Mouse (Mus musculus) adrenal gland, postnatal 10 days (tissue): ENCODE measurements at regions not wholly inside any gene's neighbourhood (a gene's known extent, or its start where the extent isn't known, plus 50 kb on each side); places are given as distances from the start of the nearest gene placed in this dataset.
A peak's percentile ranks its signal among the peaks of the same experiment; 100 is the strongest.

Experiments used
- DNase-seq: peaks from one replicate; pipeline ENCODE4 v3.0.0; 2021; ENCODE audit warnings: mixed read lengths

DNA sequence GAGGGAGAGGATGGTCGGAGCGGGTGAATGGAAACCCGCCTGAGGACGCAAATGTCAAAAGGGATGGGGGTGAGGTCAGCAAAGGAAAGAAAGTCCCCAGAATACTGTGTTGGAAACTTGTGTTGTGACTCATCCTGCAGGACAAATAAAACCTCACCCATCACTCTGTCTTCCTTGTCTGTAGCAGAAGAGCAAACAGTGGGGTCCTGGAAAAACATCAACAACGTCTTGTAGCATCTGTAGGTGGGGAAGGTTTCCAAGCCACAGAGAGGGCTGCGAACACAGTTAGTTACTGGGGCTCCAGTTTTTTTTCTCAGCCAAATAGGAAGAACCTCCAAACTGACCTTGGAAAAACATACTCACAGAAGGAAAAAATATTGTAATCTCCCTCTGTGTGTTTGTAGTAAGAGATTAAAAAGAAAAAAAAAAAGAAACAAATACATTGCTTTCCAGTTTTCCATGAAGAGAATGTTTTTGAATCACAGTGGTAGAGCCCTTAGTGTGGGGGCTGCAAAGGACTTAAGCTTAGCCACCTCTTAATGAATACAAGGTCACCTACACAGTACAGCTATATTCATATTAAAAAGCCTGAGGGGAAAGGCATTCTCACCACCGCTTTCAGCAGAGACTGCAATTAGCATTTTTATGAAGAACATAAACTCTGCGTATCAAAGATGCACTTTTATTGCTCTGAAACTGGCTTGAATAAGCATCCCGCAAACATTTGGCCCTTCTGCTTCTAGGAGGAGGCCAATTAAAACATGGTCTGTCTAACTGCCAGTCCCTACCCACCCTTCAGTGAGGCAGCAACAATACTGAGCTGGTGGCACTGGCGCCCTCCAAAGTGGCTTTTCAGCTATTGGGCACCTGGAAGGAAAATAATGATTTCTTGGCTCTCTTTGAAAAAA is 198.6 kb upstream of the Tprg start:
- DNase-seq, result no peak

DNA sequence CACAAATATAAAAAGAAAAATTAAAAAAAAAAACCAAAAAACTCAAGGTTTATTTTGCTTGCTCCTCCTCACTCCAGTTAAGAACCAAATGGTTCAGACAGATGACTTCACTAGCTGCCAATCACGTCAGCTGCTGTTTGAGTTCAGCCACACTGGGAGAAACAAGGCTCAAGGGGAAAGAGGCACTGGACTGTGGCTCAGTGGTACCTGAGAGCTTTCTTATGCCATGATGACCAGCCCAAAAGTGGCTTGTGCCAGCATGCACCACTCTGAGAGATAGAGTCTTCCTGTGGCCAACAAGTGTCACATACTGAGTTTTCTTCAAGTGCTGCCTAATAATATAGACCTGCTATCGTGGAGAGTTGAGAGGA is 198.0 kb upstream of the Tprg start:
- DNase-seq, result no peak

GRCm38 (mm10) chr16:25104165-25104564 is 182.5 kb upstream of the Tprg start:
- DNase-seq, result no peak

DNA sequence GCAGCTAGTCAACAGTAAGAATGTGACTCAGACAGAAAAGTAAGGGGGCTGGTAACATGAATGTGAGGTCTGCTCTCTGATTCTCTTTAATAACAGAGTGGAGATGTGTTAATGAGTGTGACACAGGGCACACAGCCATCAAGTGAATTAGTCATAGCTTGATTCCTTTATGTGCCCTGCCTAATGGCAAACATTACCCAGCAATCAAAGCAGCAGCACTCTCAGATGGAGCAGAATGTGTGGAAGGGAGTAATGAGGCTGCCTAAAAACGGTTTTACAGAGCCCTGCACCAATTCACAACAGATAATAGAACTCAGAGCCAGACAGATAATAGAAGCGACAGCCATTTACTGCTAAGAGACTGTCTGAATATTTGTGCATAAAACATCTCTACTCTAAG is 182.0 kb upstream of the Tprg start:
- DNase-seq, result no peak

DNA sequence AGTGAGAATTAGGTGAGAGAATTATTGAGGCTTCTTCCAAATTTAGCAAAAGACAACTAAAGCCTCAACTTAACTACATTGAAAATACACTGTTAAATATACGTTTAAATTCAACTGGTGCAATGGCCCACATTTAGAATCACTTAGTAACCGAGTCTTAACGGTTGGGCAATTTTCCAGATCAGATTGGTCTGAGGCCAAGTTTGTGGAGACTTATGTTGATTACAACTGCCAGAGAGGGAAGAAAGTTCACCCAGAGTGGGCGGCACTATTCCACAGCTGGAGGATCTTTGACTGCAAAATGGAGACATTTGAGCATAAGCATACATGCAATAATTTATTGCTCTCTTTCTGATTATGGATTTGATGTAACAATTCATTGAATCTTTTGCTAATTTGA is 146.5 kb upstream of the Tprg start:
- peak; percentile 74 for DNase-seq

DNA sequence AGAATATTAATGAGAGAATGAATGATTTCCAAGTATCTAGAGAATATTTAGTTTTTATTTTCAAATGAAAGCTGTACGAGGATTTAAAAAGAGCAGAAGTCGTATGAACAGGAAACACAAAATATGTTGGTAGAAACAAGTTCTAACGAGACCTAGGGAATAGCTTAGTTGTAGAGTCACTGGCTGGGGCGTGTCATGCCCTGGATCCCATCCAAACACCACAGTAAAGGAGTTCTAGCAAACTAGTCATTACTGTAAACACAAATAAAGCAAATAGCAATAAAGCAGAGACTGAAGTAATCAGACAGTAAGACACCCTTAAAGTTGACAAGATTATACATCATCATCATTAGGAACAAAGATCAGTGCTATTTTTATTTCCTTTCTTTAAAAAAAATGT is 139.1 kb upstream of the Tprg start:
- DNase-seq, result no peak

GRCm38 (mm10) chr16:25149186-25149585 is 137.4 kb upstream of the Tprg start:
- no peak for DNase-seq

GRCm38 (mm10) chr16:25176870-25177269 is 109.7 kb upstream of the Tprg start:
- no peak for DNase-seq

GRCm38 (mm10) chr16:25178055-25178454 is 108.6 kb upstream of the Tprg start:
- DNase-seq, result no peak

DNA sequence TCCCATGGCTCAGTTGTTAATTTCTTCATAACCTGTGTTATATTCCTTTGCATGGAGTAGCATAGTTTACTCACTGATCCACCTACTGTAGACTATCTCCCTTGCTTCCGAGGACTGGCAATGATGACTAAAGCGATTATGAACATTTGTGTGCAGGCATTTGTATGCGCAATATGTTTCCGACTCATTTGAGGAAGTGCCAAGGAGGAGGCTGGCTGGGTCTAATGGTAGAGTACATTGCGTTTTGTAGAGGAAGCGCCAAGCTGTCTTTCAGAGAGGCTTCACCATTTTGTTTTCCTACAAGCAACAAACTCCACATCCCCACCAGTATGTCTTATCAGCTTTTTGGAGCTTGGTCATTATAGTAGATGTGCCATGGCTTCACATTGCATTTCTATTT is 104.7 kb upstream of the Tprg start:
- DNase-seq, result no peak

DNA sequence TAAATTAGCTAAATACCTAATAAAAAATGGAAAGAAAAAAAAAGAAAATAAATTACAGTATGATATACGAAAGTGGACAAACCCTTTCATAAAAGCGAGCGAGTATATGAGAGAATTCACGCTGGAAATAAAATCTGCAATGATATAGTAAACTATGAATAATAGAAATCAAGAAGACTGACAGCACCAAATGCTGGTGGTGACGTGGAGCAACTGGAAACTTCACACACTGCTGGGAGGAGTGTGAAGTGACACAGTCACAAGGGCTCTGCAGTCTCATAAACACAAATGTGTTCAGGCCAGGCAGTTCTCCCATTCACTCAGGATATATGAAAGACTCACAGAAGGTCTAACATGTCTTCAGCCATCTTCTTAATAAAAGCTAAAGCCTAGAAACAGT is 89.5 kb upstream of the Tprg start:
- no peak for DNase-seq

DNA sequence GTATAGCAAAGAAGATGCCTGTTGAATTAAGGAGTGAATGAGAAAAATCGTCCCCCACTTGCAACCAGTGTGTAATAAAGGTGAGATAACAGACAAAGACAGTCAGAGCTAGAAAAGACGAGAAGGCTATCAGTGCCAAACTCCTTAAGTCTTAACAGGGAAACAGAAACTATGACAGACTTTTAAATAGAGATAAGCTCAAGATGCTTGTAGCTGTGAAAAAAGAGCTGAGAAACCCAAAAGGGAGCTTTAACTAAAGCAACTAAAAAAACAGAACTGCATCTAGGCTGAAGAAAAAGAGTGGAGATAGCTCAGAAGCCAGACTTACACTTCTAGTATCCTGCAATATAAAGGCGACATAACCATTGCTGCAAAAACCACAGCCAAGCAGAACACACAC is 87.8 kb upstream of the Tprg start:
- DNase-seq, result no peak

DNA sequence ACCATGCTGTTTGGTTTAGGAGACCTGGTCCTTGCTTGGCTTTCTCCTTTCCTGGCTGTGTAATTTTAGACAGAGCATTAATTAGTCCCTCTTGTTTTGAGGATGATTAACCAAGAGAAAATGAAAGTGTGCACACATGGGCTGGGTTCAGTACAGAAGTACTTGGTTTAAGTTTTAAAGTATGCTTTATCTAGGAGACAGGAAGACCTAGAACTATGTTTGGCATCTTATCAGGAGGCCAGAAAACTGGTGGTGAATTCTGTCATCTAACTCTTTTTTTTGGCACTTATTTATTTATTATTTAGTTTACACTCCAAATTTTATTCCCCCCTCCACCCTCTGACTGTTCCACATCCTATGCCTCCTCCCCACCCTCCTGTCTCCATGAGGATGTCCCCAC is 86.6 kb upstream of the Tprg start:
- DNase-seq, result no peak

- no peak for DNase-seq
Observed at GRCm38 (mm10) chr16:25201094-25201770, 85.4 kb upstream of the Tprg start.

GRCm38 (mm10) chr16:25213250-25213649 is 73.4 kb upstream of the Tprg start:
- no peak for DNase-seq

DNA sequence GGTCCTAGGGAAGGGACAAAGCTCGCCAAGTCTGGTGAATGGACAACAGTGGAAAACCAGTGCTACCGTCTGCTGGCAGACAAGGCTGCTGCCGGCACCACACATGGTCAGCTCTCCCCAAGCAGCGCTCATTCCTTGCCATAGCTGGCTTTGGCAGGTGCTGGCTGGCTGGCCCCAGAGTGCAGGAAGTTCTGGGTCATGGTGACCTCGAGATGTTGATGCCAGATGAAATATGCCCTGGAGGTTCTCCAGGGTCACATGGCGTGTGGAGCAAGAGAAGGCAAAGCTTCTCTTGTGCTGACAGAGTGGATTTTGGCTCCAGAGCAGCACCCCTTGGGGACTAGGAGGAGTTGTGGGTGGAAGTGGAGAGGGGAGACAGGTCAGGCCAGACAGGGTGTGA is 66.1 kb upstream of the Tprg start:
- peak; percentile 87 for DNase-seq

DNA sequence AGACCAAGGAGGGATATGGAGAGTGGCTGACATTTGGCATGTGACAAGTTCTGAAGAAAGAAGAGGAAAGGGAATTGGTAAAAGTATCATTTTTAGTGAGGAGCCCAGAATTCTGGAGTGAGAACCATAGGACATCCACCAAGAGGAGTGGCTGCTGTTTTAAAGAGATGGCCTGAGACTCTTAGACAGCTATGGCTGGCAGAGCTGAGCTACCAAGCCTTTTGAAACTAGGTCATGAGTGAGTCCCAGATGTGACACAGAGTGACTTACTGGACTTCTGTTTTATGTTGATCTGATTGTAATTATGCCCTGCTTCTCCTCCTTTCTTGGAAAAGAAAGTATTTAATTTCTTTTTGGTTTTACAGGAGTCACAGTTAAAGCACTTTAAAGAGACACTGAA is 61.8 kb upstream of the Tprg start:
- DNase-seq, result no peak
